Mouse (Mus musculus) CH12.LX (cell line): ENCODE results near the gene Syap1.

ENCODE experiments used
- CTCF ChIP-seq, 2 experiments: IDR thresholded peaks in 1 of 2; conservative IDR thresholded peaks in 1 of 2; 2 replicates each; pipeline ENCODE4 v1.5.1; 2011 to 2012; ENCODE audit warnings: low read depth in 2 of 2, low read length in 2 of 2, improper control_type of control experiment in 1 of 2, inconsistent platforms in 1 of 2, mild to moderate bottlenecking in 1 of 2, moderate library complexity in 1 of 2
- EP300 ChIP-seq: IDR thresholded peaks from 2 replicates; pipeline ENCODE4 v1.6.1; 2011; ENCODE audit warnings: low read length, improper control_type of control experiment
- GABPA ChIP-seq: IDR thresholded peaks from 2 replicates; pipeline ENCODE4 v1.6.1; 2012; ENCODE audit warnings: low read depth, low read length, improper control_type of control experiment, inconsistent platforms; ENCODE audit not compliant: insufficient replicate concordance
- JUND ChIP-seq: conservative IDR thresholded peaks from 2 replicates; pipeline ENCODE4 v1.6.1; 2011; ENCODE audit warnings: low read depth, low read length, improper control_type of control experiment
- KAT2A ChIP-seq: IDR thresholded peaks from 2 replicates; pipeline ENCODE4 v1.6.1; 2012; ENCODE audit warnings: low read length, improper control_type of control experiment, inconsistent platforms; ENCODE audit not compliant: insufficient replicate concordance
- MAX ChIP-seq: IDR thresholded peaks from 2 replicates; pipeline ENCODE4 v1.6.1; 2011; ENCODE audit warnings: low read length, improper control_type of control experiment
- POLR2A ChIP-seq: IDR thresholded peaks from 2 replicates; pipeline ENCODE4 v1.6.1; 2011; ENCODE audit warnings: low read depth, mild to moderate bottlenecking, improper control_type of control experiment, low read length
- RCOR1 ChIP-seq: conservative IDR thresholded peaks from 2 replicates; pipeline ENCODE4 v1.6.1; 2012; ENCODE audit warnings: low read depth, mild to moderate bottlenecking, inconsistent platforms, low read length, improper control_type of control experiment
- SMC3 ChIP-seq: IDR thresholded peaks from 2 replicates; pipeline ENCODE4 v1.6.1; 2011; ENCODE audit warnings: low read depth, low read length, improper control_type of control experiment
- TBP ChIP-seq: conservative IDR thresholded peaks from 2 replicates; pipeline ENCODE4 v1.6.1; 2011; ENCODE audit warnings: low read depth, low read length, improper control_type of control experiment
- TCF12 ChIP-seq: IDR thresholded peaks from 2 replicates; pipeline ENCODE4 v1.6.1; 2014; ENCODE audit warnings: low read depth, mild to moderate bottlenecking, inconsistent platforms, low read length, improper control_type of control experiment
- USF1 ChIP-seq: IDR thresholded peaks from 2 replicates; pipeline ENCODE4 v1.6.1; 2014; ENCODE audit warnings: low read depth, mild to moderate bottlenecking, inconsistent platforms, low read length, improper control_type of control experiment
- ZC3H11A ChIP-seq: IDR thresholded peaks from 2 replicates; pipeline ENCODE4 v1.6.1; 2012; ENCODE audit warnings: low read depth, mild to moderate bottlenecking, inconsistent platforms, low read length, improper control_type of control experiment
- ZNF384 ChIP-seq: IDR thresholded peaks from 2 replicates; pipeline ENCODE4 v1.6.1; 2012; ENCODE audit warnings: low read depth, low read length, improper control_type of control experiment, inconsistent platforms

- TF ChIP-seq POLR2A (no peak), ZC3H11A (no peak), CTCF (conservative IDR thresholded peaks at IDR 0.05 in 1 of 2, IDR thresholded peaks at IDR 0.05 in 1 of 2; ENCODE audit: low read depth in 2 of 2, low read length in 2 of 2) (no peak), EP300 (no peak), SMC3 (no peak), TCF12 (no peak), MAX (no peak), RCOR1 (no peak), USF1 (no peak), KAT2A (no peak), JUND (no peak), ZNF384 (no peak), GABPA (no peak), TBP (no peak)
Observed at GRCm38 (mm10) chrX:162913651-162914050, 25.4 kb upstream of the Syap1 start.
